8 mouse cellular contexts compared by ENCODE assay signal in the genomic region with DNA sequence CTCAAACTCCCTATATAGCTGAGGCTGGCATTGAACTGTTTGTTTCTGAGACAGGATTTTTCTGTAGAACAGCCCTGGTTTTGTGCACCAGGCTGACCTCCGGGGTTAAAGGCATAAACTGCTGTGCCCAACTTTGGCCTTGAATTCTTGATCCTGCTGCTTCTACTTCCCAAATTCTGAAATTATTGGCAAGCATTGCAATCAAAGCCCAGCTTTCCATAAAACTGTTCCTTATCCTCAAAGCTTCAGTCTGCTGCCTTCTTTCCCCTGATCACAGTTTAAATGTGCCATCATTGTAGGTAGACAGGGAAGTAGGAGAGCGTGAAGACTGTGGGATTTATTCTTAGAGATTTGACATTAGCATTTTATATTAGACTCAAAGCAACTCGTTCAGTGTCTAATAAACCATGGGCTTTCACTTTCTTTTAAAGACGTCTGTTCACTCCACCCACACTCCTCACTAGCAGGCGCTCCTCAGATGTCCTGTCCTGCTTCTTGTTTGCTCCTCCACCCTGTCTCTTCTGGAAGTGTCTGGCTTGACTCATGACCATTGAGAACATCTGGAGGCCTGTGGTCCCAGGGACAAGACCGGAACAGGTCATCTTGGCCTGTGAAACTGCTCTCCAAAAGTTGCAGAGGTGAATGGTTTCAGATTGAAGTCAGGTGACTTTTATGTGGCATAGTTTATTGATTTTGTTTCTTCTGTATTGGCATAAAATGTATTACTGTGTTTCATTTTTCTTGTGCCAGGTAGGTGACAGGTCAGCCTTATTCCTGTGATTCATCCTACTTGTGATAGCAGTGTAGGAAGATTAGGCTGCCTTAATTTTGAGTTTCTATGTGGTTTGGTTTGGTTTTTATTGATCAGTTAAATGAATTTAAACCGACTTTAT. TPM values are rescaled to one million over a fixed set of nuclear protein-coding genes. Genes with fewer than 3 reads are reported as not detected.
DNase-seq lines count a peak whose midpoint lies in the region; ATAC-seq lines count a peak whose summit lies in the region.
"Had no signal": no experiment of that assay in that cellular context is flagged by ENCODE, and none has a peak within 500 bp of the region (broad histone marks: within the 10 kb centered on the region; RNA-seq: fewer than 3 reads in every experiment).

No protein-coding gene starts in this region.

- H3K4me3 ChIP-seq in forebrain, embryonic 15.5 days = peak overlapping the region; percentile 85; the same call in 1 of the 2 replicates
- peak overlapping the region; percentile 99 for H3K4me3 ChIP-seq in liver, embryonic 12.5 days

- H3K9ac ChIP-seq in forebrain, embryonic 15.5 days (replicated peaks) = peak overlapping the region; percentile 2; the same call in 1 of the 2 replicates
- H3K9ac ChIP-seq in liver, embryonic 12.5 days = 0 out of 2 replicates have a peak overlapping the region, but pooled peaks have one; percentile 96

- H3K27me3 ChIP-seq in forebrain, embryonic 15.5 days = no peaks in the 10 kb centered on the region
- no peaks in the 10 kb centered on the region for H3K27me3 ChIP-seq in liver, embryonic 12.5 days (replicated peaks)

- H3K27ac ChIP-seq in forebrain, embryonic 15.5 days (replicated peaks) = no peak overlapping the region
- no peak overlapping the region for H3K27ac ChIP-seq in liver, embryonic 12.5 days

- peak overlapping the region; percentile 79 for H3K4me2 ChIP-seq in forebrain, embryonic 15.5 days (replicated peaks)
- H3K4me2 ChIP-seq in liver, embryonic 12.5 days = peak overlapping the region; percentile 91

- DNase-seq in 3T3-L1 (ENCODE audit: low read depth, low spot score) (peak; percentile 51), 416B (ENCODE audit: low read depth) (peak; percentile 25)
- DNase-seq in cerebellum, adult 9-10 months = no peak
- DNase-seq in kidney, adult 18-20 months = no peak
- no peak for DNase-seq in frontal cortex, postnatal 25 days (ENCODE audit: low spot score in 2 of 2)
- DNase-seq: cerebellum, adult 9-11 months had no signal

- 79% methylated on average over 7 of the region's 7 CpGs for WGBS in forebrain, embryonic 15.5 days
- WGBS in liver, embryonic 12.5 days (ENCODE audit: insufficient replicate concordance) = 78% methylated on average over 7 of the region's 7 CpGs

- H3K36me3 ChIP-seq in forebrain, embryonic 15.5 days = peaks cover 15% of the 10 kb centered on the region
- H3K36me3 ChIP-seq in liver, embryonic 12.5 days = peaks cover 44% of the 10 kb centered on the region

- peaks cover 51% of the 10 kb centered on the region for H3K4me1 ChIP-seq in forebrain, embryonic 15.5 days
- peaks cover 58% of the 10 kb centered on the region for H3K4me1 ChIP-seq in liver, embryonic 12.5 days

- no peak for ATAC-seq in forebrain, embryonic 15.5 days (replicated peaks)
- no peak for ATAC-seq in liver, embryonic 12.5 days

- H3K9me3 ChIP-seq in forebrain, embryonic 15.5 days = no peaks in the 10 kb centered on the region
- H3K9me3 ChIP-seq in liver, embryonic 12.5 days (replicated peaks) = no peaks in the 10 kb centered on the region

RNA-seq across cellular contexts. Expression of a gene that starts 2.2 kb away (rescaled TPM):
- polyA plus RNA-seq in forebrain, embryonic 15.5 days (2015; fragmentation: Nextera tagmentation; extraction: Ambion mirVana) = 31.6 and 34.2 TPM in 2 replicates
- 3.7 and 4.3 TPM in 2 replicates for polyA plus RNA-seq in liver, embryonic 12.5 days (2016; fragmentation: Nextera tagmentation; extraction: Ambion mirVana)

RNA-seq across cellular contexts. Expression of a gene that starts 2.4 kb away (rescaled TPM):
- 71.3 and 73.4 TPM in 2 replicates for polyA plus RNA-seq in forebrain, embryonic 15.5 days (2015; fragmentation: Nextera tagmentation; extraction: Ambion mirVana)
- polyA plus RNA-seq in liver, embryonic 12.5 days (2016; fragmentation: Nextera tagmentation; extraction: Ambion mirVana) = 24.9 and 26.9 TPM in 2 replicates

Comparison
In these comparisons a context has a peak if more than half of its experiments do, and no peak if none do; other contexts are left out.
1. DNase-seq: peak in 3T3-L1 (single experiment) and 416B (single experiment); none in cerebellum, adult 9-10 months (single experiment), kidney, adult 18-20 months (single experiment) and frontal cortex, postnatal 25 days (0 of 2).